Mouse (Mus musculus): Measurements from ENCODE around the gene Gm37240.

Gm37240 gene

DNA sequence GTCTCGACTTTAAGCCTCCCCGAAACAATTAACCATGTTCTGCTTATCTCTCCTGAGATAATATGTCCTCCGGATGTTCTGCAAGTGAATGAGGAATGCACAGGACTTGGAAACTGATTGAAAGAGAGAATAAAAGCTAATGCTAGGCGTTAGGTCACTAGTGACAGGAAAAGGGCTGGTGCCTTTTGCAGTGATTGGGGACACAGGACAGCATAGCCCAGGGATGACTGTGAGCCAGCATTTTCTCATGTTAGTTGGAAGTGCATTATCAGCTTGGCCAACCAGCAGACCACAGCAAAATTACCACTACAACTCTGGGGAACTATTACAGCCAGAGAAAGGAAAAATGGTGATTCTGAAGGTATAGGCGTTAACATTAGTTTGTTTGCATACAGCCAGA lies 1163.3 kb downstream of the Gm37240 start:
- no peak for DNase-seq

DNA sequence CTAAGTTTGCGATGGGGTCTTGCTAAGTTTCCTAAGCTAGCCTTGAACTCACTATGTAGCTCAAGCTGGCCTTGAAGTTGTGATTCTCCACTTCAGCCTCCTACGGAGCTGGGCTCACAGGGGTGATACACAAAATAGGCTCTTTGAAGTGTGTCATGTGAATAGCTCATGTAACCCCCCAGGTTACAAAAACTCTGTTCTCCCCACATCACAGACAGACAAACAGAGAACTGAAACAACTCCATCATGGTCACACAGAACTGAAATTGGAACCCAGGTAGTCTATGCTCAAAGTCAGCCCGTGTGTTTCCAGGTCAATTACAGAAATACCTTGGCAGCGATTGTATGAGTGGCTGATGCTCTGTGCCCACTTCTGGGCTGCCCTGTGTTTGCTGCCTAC lies 1164.6 kb downstream of the Gm37240 start:
- DNase-seq, result no peak

DNA sequence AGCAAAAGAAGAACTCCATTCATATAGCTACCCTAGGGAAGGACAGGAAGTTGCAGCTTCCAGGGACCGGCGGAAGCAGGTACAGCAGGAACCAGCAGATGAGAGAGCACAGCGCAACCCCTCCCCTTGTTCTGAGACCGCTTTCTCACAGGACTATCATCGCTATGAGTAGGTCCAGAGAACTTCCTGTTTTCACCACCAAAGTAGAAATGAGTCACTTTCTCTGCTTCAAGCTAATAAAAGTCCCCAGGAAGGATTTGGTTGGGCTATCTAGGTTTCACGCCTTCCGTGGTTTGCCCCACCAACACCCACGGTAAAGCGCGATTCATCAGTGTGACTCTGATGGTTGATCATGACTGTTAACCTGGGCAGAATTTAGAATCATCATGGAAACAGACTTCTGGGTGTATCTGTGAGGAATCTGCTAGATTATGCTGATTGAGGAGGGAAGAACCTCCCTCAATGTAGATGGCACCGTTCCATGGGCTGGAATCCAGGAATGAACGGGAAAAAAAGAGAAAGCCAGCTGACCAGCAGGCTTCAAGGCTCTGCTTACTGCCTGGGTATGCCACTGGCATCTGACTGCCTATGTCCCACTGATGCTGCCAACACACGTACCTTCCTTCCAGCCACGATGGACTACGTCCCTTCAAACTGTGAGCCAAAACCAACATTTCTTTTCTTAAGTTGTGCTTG lies 1172.1 kb downstream of the Gm37240 start:
- no peak for DNase-seq

DNA sequence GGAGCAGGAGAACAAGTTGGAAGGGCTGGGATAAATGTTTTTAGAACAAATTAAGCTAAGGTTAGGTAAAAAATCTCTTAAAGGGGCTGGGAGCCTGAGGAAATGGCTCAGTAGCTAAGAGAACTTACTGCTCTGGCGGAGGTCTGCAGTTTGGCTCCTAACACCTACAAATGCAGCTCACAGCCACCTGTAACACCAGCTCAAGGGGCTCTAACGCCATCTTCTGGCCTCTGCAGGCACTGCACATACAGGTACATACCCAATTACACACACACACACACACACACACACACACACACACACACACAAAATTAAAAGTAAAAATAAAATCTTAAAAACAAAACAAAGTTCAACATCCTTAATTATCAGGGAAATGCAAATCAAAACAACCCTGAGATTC lies 1174.4 kb downstream of the Gm37240 start:
- DNase-seq, result no peak

DNA sequence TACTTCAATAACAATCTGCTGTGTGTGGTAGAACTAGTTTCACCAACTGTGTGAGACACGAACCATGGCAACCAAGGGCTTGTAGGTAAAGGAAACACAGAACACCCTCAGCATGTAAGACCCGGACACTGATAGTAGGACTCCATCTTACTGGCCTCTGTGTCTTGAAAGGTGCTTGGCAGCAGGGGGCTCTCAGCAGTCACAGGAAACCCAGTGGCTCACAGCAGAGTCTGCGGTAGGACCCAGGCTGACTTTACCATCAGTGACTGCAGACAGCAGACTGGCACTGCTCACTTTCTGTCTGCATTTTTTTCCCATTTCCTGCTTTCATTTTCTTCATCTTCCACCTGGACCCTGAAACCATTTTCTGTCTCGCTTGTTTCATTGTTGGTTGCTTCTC lies 1176.6 kb downstream of the Gm37240 start:
- DNase-seq, result no peak

DNA sequence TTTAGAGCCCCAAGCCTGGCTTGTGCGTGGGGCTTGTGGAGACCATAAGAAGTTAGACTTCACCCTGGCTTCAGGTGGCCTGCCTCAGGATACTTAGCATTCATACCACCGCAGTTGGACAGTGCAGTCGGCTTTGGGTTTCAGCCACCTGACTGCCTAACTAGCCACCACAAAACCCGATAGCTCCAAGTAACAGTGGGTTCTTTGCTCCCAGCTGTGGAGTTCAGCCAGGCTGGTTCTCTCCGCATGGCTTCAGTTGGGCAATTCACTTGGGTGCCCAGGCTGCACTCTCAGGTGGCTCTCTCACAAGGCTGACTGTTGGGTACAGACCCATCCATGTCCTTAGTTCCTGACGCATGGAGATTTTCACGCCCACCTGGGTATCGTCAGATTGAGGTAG lies 1177.4 kb downstream of the Gm37240 start:
- no peak for DNase-seq

DNA sequence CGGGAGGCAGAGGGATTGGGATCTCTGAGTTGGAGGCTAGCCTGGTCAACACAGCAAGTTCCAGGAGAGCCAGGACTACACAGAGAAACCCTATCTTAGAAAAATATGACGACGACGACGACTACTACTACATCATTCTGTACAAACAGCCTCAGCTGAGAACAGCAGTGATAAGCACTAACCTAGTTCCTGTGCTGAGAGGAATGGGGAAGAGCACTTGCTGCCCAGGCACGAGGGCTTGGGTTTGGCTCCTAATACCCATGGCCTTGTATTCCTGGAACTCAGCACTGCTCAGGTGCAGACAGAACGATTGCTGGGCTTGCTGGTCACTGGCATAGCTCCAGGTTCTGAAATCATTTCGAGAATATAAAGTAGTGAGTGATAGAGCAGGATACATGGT lies 1178.2 kb downstream of the Gm37240 start:
- DNase-seq, result no peak

DNA sequence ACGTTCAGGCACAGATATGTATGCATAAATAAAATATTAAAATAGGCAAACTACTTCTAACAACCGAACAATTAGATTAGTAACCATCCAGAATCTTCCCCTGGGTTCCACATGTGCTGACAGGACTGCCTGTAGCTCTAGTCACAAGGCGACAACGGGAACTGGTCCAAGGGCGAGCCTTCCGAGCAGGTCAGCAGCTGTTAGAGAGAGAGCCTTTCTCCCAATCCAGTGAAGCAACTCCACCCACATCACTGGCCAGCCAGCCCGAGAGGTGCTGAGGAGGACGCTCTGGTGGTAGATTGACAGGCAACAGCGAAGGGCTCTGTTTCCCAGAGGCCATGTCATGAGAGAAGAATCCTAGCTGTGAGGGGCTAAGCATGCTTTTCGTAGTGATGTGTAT lies 1178.8 kb downstream of the Gm37240 start:
- no peak for DNase-seq

DNA sequence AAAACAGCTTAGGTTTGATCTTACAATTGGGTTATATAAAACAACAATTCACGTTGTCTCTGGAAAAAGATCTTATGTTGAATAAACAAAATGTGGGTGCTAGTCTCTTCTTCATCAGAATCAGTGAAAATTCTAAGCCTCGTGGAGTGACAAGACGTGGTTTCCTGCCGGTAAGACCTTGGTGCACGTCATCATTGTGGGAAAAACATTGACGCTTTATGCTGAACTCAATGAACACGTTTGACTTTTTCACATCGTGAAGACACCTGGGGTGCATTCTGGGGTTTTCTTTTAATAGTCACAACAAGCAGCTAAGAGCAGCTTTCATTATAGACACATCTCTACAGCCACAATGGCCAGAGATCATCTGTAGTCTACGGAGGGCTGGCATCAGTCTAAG lies 1182.1 kb downstream of the Gm37240 start:
- DNase-seq, result no peak

DNA sequence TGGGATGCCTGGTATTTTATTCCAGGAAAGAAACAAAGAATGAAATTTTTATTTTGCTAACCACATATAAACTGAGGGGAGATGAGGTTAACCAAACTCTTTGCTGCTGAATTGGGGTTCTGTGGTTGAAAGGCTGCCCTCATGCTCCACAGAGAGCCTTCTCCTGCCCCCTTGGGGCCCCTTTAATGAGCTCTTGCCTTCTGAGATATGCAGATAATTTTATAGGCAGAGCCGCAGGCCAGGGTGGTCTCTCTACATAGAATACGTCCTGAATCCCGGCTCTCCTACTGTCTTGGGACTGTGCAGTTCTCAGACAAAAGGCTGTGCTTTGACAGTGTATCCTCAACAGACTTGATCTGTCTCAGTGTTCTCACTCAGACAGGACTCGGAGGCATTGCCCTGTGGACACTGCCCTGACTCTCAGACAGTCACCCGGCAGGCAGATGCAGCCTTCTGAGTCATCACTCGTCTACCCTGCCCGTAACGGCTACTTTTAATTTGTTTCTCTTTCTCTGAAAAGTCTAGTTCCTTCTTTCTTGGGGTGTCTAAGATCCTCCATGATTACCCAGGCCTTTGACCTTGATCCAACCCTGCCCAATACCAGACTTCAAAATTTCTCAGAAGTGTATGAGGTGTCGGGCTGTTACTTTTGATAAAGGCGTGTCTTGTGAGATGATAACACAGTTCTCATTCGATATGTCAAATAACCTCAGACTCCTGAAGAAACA lies 1184.1 kb downstream of the Gm37240 start:
- peak; percentile 26 for DNase-seq

DNA sequence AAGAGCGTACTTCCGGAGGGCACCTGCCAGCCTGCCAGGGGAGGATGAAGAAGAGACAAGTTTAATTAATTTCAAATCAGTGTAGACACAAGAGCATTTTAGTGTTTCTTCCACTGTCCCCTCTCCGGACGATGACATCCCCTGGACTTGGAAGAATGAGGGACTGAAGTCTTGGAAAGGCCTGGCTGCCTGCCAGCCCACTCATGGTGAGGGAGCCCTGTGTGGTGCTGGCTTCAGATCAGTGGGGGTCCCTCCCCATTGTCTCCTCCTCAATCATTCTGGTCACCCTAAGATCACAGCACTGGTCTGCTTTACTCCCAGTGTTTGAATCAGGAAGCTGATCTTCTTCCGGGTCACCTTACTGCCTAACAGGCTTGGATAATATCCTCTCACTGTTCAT lies 1185.4 kb downstream of the Gm37240 start:
- DNase-seq, result peak; percentile 46

DNA sequence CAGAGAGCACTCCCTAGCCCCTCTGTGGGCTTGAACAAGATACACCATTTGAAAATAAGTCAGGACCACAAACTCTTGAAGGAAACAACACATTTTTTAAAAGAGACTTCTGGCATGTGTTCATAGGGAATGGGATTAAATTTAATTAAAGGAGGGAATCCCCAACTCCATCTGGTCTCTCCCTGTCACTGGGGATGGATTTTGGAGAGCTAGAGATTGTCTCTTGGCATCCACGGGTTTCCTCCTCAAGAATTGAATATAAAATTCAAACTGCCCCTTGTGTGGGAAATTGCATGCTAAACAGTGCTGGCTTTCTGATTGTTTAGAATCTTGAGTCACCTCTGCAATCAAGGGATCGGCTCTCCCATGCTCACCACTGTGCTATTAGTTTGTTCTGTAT lies 1185.8 kb downstream of the Gm37240 start:
- DNase-seq, result no peak

DNA sequence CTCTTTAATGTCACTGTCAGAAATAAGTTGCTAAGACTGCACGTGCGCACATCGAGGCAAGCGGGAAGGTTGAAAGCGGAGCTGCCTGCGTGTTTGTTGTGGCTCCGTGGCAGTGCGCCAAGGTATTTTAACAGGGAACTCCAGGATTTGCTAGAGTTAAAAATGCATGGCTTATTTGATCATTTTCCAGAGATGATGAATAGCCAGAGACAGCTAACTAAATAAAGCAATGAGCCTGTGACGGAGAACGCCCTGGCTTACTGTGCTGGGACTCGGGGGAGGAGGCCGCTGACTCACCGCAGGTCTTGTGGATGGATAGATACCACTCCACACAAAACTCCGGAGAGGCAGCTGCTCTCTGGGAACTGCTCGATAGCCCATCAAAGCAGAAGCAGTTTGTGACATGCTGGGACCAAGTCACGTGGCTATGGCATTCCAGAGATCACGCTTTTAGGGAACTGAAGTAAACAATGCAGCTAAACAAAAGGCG lies 1190.8 kb downstream of the Gm37240 start:
- peak; percentile 64 for DNase-seq

DNA sequence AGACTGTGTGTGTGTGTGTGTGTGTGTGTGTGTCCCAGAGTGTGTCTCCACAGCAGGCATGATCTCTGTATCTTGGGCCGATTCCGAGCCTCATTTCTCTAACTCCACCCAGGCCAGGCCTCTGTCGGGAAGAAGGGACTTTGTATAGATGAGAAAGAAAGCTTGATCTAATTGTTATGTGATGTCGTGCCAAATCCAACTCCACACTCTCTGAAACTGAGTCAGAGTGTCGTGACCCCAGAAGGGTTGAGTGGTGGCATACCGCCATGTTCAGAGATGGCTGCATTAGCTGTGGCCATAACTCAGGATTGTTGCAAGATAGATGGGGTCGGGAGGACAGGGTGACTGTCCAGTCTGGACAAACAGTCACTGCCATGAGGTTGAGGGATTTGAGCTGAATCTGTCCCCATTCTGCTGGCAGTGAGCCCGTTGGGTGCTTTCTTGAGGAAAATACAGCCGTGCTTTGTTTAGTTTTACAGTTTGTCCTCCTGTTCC lies 1191.4 kb downstream of the Gm37240 start:
- DNase-seq, result peak; percentile 31

DNA sequence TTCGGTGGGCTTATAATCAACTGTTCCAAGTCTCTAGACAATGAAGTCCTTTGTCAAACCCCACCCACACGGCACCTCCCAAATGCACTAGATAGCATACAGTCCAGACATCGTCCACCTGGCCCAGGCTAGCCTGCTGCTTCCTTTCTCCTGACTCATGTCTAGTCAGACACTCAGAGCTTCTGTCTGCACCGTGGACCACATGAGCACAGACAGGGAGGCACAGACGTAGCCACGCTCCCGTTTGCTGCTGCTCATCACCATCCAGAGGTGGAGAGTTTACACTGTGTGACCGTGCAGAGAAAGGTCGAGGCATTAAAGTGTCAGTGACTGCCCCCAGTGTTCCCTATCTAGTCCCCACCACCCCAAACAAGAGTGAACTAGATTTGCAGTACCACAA lies 1191.9 kb downstream of the Gm37240 start:
- peak; percentile 37 for DNase-seq

DNA sequence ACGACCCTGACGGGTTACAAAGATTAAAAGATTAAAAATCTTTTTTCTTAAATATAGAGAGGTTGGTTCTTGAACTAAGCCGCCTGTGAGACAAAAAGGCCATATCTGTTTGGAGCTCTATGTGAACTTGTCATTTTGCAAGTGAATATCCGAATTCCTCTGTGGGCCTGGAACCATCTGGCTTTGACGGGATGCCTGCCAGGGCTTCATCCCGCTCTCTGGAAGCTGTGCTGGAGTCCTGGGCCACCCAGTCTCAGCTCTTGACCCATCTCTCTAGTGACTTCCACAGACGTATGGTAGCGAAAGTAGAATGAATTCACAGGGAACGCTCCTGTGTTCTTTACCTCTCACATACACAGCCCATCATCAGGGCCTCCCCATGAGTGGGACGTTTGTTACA lies 1193.4 kb downstream of the Gm37240 start:
- DNase-seq, result no peak

DNA sequence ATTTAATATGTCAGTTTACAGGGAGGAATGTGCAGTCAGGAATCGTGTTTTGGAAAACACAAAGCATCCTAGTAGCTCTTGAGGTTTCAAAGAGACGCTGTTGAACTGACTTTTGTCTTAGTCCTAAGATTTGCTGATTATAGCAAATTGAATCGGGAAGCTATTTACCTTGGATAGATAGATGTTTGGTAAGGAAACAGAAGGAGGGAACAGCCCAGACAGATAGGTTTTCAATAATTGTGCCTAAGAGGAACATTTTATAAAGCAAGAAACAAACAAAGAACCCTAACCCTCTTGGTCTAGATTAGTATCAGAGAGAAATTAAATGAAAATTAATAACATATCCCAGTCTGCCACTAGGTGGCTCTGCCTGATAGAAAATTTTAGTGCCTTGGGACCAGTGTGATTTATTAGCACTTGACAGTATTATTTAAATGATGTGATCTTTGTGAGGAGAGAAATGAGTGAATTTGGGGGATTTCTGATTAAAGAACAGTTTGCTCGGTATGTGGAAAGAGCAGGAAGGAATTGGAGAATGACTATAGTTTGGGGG lies 1194.6 kb downstream of the Gm37240 start:
- peak; percentile 61 for DNase-seq

DNA sequence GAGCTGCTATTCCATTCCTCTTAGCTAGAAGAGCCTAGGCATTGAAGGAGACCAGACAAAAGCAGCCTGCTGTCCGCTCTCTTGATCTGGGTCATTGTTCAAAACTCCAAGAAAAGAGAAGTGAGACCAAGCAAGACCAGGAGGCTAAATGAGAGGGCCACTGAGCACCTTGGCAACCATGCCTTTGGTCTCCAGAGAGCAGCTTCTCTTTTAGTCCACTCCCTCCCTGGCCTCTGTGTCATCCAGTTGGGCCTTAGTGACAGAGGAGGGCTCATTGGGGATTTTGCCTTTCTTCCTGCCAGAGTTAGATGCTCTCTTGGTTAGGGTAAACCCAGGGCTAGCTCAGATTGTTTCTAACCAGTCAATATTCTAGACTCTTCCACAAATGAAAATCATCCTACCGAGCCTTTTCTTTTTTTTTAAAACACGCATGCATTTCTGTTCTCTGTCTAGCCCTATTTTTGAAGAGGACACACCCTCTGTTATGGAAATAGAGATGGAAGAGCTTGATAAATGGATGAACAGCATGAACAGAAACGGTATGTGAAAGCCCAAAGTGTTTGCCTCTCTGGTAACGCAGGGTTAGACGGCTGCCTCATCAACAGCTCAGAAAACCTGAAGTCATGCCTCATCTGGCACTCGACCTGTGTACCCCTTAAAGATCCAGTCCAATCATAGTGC lies 1197.1 kb downstream of the Gm37240 start:
- no peak for DNase-seq

DNA sequence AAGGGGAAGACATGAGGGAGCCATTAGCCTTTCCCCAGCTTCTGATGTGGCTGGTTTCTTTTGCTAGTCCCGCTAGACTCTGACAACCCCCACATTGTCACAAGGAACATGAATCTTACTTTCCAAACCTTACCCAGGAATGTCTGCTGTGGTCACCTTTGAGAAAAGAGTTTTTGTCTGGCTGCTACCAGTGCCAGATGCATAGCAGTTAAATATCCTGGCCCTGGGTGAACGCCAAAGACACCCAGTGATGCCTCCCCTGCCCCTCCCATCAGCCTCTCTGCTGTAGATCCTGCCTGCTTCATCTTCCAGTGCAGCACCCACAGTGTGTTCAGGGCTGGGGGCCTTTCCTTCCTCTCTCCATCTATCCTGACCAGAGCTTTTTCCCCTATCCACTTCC lies 1197.7 kb downstream of the Gm37240 start:
- DNase-seq, result no peak

DNA sequence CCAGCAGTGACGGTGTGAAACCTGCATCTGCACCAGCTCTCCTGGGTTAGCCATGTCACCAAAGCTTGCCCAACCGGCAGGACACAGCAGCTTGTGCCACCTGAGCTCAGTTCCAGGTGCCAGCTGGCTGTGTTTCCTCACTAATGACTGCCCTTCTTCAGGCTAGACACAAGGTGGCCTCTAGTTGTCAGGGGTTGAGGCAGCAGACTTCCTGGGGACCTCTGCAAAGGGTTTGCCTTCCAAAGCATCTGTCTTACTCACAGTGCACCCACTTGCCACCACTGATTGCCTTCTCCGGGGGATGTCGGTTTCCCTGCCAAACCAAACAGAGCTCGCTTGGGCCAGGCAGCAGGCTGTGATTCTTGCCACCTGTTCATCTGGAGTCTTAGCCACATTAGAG lies 1199.1 kb downstream of the Gm37240 start:
- no peak for DNase-seq

DNA sequence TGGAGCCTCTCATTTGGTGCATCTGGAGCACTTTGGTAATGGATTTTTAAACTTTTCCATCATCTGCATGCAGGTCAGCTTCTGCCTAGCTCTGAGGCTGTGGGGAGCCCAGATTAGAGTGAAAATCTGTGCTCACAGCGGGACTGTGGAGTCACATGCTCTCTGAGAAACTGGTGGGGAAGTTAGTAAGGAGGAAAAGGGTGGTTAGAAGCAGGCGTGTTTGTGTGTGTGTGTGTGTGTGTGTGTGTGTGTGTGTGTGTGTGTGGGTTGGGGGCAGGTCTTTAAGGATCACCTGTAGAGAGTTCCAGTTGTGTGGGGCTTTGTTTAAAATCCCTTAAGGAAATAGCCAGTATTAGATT lies 1199.9 kb downstream of the Gm37240 start:
- no peak for DNase-seq

DNA sequence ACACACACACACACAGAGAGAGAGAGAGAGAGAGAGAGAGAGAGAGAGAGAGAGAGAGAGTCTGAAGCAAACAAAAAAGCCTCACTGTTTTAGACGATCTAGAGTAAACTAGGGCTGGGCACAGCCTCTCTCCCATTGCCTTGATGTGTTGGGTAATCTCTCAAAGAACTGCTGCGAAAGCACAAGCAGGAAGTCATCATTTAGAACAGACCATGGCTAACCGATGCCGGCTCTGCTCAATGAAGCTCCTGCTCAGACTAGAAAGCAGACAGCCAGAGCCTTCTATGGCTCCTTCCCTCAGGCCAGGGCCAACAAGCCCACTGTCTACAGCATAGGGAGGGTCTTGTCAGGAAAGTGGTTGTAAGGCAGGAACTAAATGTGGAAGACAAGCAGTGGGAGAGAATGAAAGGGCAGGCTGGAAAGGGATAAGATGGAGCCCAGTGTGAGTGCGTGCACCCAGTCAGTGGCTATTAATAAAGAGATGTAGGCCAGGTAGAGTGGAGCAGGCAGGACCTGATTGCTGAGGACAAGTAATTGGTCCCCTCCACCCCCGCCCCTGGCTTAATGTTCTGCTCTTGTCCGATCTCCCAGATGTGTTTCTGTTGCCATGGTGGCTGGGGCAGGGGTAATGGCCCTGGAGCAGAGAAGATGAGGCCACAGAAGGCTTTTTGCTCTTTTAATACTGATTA lies 1200.4 kb downstream of the Gm37240 start:
- no peak for DNase-seq

DNA sequence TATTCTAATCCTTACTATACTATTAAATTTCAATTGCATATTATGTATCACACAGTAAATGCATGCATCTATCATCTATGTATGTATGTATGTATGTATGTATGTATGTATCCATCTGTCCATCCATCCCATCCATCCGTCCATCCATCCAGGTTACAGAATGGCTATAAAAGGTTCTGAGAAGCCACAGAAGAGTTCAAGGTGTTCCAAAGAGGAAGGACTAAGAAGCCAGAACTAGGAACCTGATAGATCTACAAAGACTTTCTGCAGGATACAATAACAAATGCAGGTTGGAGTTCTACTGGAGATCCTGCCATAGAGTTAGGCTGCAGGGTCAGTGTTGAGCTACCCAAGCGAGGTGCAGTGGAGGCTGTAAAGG lies 1201.0 kb downstream of the Gm37240 start:
- no peak for DNase-seq

Measured in retina, postnatal 1 day (tissue).